Mouse (Mus musculus) MEL (cell line): ENCODE data around the gene Atp13a3. TPM values are rescaled to one million over a fixed set of nuclear protein-coding genes. Genes with fewer than 3 reads are reported as not detected.
"Not testable (repeated sequence)": the region's sequence is repeated elsewhere in the genome, so short reads cannot be mapped to it uniquely, and the experiment has no call there.

Experiments
- DNase-seq: peaks from one replicate; pipeline ENCODE4 v3.0.0; 2011; ENCODE audit warnings: low read depth, low spot score
- H3K27ac ChIP-seq: 2 replicates; pipeline ENCODE4 v1.5.1; 2012; ENCODE audit warnings: low read depth, mild to moderate bottlenecking, control low read depth, low read length, moderate library complexity; ENCODE audit not compliant: control insufficient read depth
- H3K27me3 ChIP-seq, 2 experiments: fragments of 150-350 bp in 1 of 2; sonication (generic) in 1 of 2; 2 replicates each; pipeline ENCODE4 v1.6.1; 2012; ENCODE audit warnings: low read length in 2 of 2, mild to moderate bottlenecking in 2 of 2, improper control_type of control experiment in 1 of 2, moderate library complexity in 1 of 2; ENCODE audit not compliant: insufficient read depth in 2 of 2, control insufficient read depth in 1 of 2
- H3K36me3 ChIP-seq, 2 experiments: 2 replicates each; pipeline ENCODE4 v1.6.1; 2012 to 2014; ENCODE audit warnings: low read length in 2 of 2, improper control_type of control experiment in 1 of 2, inconsistent platforms in 1 of 2, mild to moderate bottlenecking in 1 of 2; ENCODE audit not compliant: insufficient read depth in 2 of 2, control insufficient read depth in 1 of 2
- H3K4me1 ChIP-seq, 2 experiments: fragments of 150-350 bp in 1 of 2; sonication (generic) in 1 of 2; 2 replicates each; pipeline ENCODE4 v1.6.1; 2012; ENCODE audit warnings: low read length in 2 of 2, improper control_type of control experiment in 1 of 2, mild to moderate bottlenecking in 1 of 2; ENCODE audit not compliant: insufficient read depth in 2 of 2, control insufficient read depth in 1 of 2
- H3K4me3 ChIP-seq, 2 experiments: fragments of 150-350 bp in 1 of 2; sonication (generic) in 1 of 2; 2 replicates each; pipeline ENCODE4 v1.5.1; 2012; ENCODE audit warnings: low read depth in 2 of 2, low read length in 2 of 2, mild to moderate bottlenecking in 2 of 2, moderate library complexity in 2 of 2, control low read depth in 1 of 2, improper control_type of control experiment in 1 of 2; ENCODE audit not compliant: control insufficient read depth in 1 of 2, insufficient read depth in 1 of 2
- H3K79me2 ChIP-seq: 2 replicates; pipeline ENCODE4 v1.6.1; 2012; ENCODE audit warnings: mild to moderate bottlenecking, low read length, moderate library complexity; ENCODE audit not compliant: control insufficient read depth, poor library complexity, insufficient read depth
- H3K9ac ChIP-seq: 2 replicates; pipeline ENCODE4 v1.6.1; 2012; ENCODE audit warnings: low read depth, mild to moderate bottlenecking, control low read depth, low read length, moderate library complexity; ENCODE audit not compliant: control insufficient read depth, poor library complexity, severe bottlenecking
- H3K9me3 ChIP-seq: fragments of 150-350 bp; sonication (generic); replicated peaks from 2 replicates; pipeline ENCODE4 v1.6.1; 2012; ENCODE audit warnings: mild to moderate bottlenecking, low read length, improper control_type of control experiment, moderate library complexity; ENCODE audit not compliant: insufficient read depth
- CHD1 ChIP-seq: IDR thresholded peaks from 2 replicates; pipeline ENCODE4 v1.6.1; 2012; ENCODE audit warnings: low read depth, mild to moderate bottlenecking, inconsistent platforms, low read length, improper control_type of control experiment
- EP300 ChIP-seq, 2 experiments: IDR thresholded peaks; 2 replicates each; pipeline ENCODE4 v1.6.1; 2011; ENCODE audit warnings: improper control_type of control experiment in 2 of 2, low read length in 2 of 2, low read depth in 1 of 2, mild to moderate bottlenecking in 1 of 2
- JUND ChIP-seq: IDR thresholded peaks from 2 replicates; pipeline ENCODE4 v1.6.1; 2011; ENCODE audit warnings: low read depth, mild to moderate bottlenecking, improper control_type of control experiment, low read length
- MAX ChIP-seq: IDR thresholded peaks from 2 replicates; pipeline ENCODE4 v1.6.1; 2011; ENCODE audit warnings: low read length, improper control_type of control experiment
- MYB ChIP-seq: IDR thresholded peaks from 2 replicates; pipeline ENCODE4 v1.6.1; 2011; ENCODE audit warnings: mild to moderate bottlenecking, low read depth, low read length, improper control_type of control experiment
- MYC ChIP-seq: IDR thresholded peaks from 2 replicates; pipeline ENCODE4 v1.6.1; 2011; ENCODE audit warnings: low read depth, mild to moderate bottlenecking, low read length, improper control_type of control experiment, moderate library complexity
- NRF1 ChIP-seq: IDR thresholded peaks from 2 replicates; pipeline ENCODE4 v1.6.1; 2014; ENCODE audit warnings: low read depth, mild to moderate bottlenecking, inconsistent platforms, low read length, improper control_type of control experiment, moderate library complexity; ENCODE audit not compliant: poor library complexity, insufficient read depth, severe bottlenecking
- POLR2A ChIP-seq, 2 experiments: IDR thresholded peaks; 2 replicates each; pipeline ENCODE4 v1.6.1; 2011 to 2012; ENCODE audit warnings: low read length in 2 of 2, mild to moderate bottlenecking in 2 of 2, control low read depth in 1 of 2, improper control_type of control experiment in 1 of 2, low read depth in 1 of 2, moderate library complexity in 1 of 2; ENCODE audit not compliant: control insufficient read depth in 1 of 2, insufficient read depth in 1 of 2, poor library complexity in 1 of 2
- POLR2AphosphoS2 ChIP-seq: IDR thresholded peaks from 2 replicates; pipeline ENCODE4 v1.6.1; 2011; ENCODE audit warnings: low read length, improper control_type of control experiment
- RCOR1 ChIP-seq: IDR thresholded peaks from 2 replicates; pipeline ENCODE4 v1.6.1; 2012; ENCODE audit warnings: low read depth, mild to moderate bottlenecking, inconsistent platforms, low read length, improper control_type of control experiment
- SIN3A ChIP-seq: IDR thresholded peaks from 2 replicates; pipeline ENCODE4 v1.6.1; 2012; ENCODE audit warnings: low read length, improper control_type of control experiment, inconsistent platforms
- TBP ChIP-seq: IDR thresholded peaks from 2 replicates; pipeline ENCODE4 v1.8.0; 2011; ENCODE audit warnings: low read depth, low read length, improper control_type of control experiment
- ZKSCAN1 ChIP-seq: IDR thresholded peaks from 2 replicates; pipeline ENCODE4 v1.6.1; 2012; ENCODE audit warnings: low read depth, mild to moderate bottlenecking, inconsistent platforms, low read length, improper control_type of control experiment, moderate library complexity
- polyA plus RNA-seq, 2 experiments: library from polyadenylated mRNA; stranded (reverse) in 1 of 2; unstranded in 1 of 2; fragments of >175 nt in 1 of 2; fragments of >200 nt in 1 of 2; gene quantifications; 2 replicates each; pipeline versions ENCODE4 v1.2.1 to v1.2.4; 2012; ENCODE audit warnings: low replicate concordance in 2 of 2, low read depth in 1 of 2; ENCODE audit not compliant: insufficient read length in 2 of 2, insufficient read depth in 1 of 2, missing spikeins in 1 of 2
- total RNA-seq: library from RNA; depleted of rRNA; stranded (reverse); fragments of 300-350 nt; gene quantifications from 2 replicates; pipeline ENCODE4 v1.2.3, GENCODE M21; 2012

The Atp13a3 gene
- total and polyA plus RNA-seq, 3 experiments: 93.3 to 120 (median 117) TPM

DNA sequence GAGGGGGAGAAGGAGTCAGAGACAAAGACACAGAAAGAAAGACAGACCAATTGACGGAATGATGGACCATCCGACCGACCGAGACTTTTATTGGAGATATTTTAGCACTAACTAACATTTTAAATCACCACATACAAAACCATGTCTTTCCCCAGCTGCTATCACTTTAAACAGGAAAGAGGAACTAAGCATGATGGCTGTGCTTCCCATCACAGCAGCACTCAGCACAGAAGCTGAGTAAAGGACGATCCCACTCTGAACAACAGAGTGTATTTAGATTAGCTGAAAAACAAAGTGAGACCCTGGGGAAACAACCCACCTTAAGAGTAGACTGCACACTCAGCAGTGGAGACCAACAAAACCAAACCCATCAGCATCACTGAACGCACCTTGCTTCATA, 41.2 kb downstream of the Atp13a3 start:
- peaks cover 0 to 2% of the 10 kb centered on the region in 2 experiments; a peak in 2 of 4 replicates for H3K4me1 ChIP-seq
- no peak overlapping the region for H3K4me3 ChIP-seq
- TF ChIP-seq SIN3A: no peak
- TF ChIP-seq EP300 (IDR thresholded peaks at IDR 0.05; ENCODE audit: low read depth in 1 of 2, low read length in 2 of 2): no peak
- TF ChIP-seq NRF1: no peak
- TF ChIP-seq POLR2AphosphoS2: no peak
- no peak for TF ChIP-seq ZKSCAN1
- no peak for TF ChIP-seq CHD1
- TF ChIP-seq MYB: no peak
- no peak for TF ChIP-seq MAX
- TF ChIP-seq JUND: no peak
- H3K9ac ChIP-seq: no peak overlapping the region
- H3K79me2 ChIP-seq: peaks cover 35% of the 10 kb centered on the region
- peaks cover 40 to 63% of the 10 kb centered on the region in 2 experiments for H3K36me3 ChIP-seq
- H3K27me3 ChIP-seq: no peaks in the 10 kb centered on the region
- peak; percentile 72 for DNase-seq
- no peak overlapping the region for H3K27ac ChIP-seq
- H3K9me3 ChIP-seq: no peaks in the 10 kb centered on the region

DNA sequence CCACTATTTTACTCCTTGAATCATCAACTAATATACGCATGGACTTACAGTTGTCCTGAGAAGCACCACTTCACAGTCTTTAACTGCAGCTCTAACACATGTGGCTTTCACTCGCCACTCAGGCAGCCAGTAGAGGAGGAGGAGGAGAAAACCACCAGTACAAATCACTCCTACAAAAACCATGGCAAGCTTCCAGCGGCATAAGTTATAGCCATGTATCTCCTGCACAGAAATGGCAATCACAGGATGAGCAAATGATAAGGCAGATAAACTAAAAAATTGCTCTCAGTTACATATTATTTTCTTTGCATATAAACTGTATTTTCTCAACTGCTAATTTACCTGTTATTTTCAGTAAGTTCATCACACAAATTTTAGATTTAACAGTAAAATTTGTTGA, 43.2 kb downstream of the Atp13a3 start:
- no peak for DNase-seq
- no peak overlapping the region for H3K9ac ChIP-seq
- no peak overlapping the region for H3K4me3 ChIP-seq
- H3K27me3 ChIP-seq: no peaks in the 10 kb centered on the region
- TF ChIP-seq MYC: no peak
- peak; percentile 73 for TF ChIP-seq RCOR1
- TF ChIP-seq POLR2A (IDR thresholded peaks at IDR 0.05; ENCODE audit: control insufficient read depth in 1 of 2, insufficient read depth in 1 of 2, low read depth in 1 of 2, low read length in 2 of 2, poor library complexity in 1 of 2): no peak
- H3K4me1 ChIP-seq: peaks cover 0 to 2% of the 10 kb centered on the region in 2 experiments; a peak in 2 of 4 replicates
- no peaks in the 10 kb centered on the region for H3K9me3 ChIP-seq
- peaks cover 21% of the 10 kb centered on the region for H3K79me2 ChIP-seq
- H3K27ac ChIP-seq: no peak overlapping the region
- peaks cover 28 to 61% of the 10 kb centered on the region in 2 experiments for H3K36me3 ChIP-seq

DNA sequence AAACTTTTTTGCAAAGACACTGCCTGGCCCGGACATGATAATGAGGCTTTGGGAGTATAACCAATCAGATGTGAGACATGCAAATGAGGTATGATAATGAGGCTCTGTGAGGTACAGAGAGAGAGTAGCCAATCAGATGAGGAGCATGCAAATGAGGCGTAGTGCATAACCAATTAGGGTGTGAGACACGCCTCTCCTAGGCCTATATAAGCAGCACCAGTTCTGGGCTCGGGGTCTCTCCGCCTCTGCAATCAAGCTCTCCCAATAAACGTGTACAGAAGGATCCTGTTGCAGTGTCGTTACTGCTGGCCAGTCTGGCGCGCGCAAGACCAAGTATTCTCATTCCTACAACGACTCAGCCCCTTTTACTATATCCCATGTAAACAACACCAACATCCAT, 52.3 kb downstream of the Atp13a3 start:
- not testable (repeated sequence) for H3K79me2 ChIP-seq, H3K27ac ChIP-seq, H3K4me1 ChIP-seq, H3K27me3 ChIP-seq, H3K9me3 ChIP-seq, H3K9ac ChIP-seq
- H3K36me3 ChIP-seq: peaks cover 0 to 69% of the 10 kb centered on the region in 2 experiments; a peak in 3 of 4 replicates
- DNase-seq: peak; percentile 70
- TF ChIP-seq TBP (peak; percentile 79), MAX (0 out of 2 replicates have a peak, but pooled peaks have one; percentile 16), POLR2A (IDR thresholded peaks at IDR 0.05; ENCODE audit: control insufficient read depth in 1 of 2, insufficient read depth in 1 of 2, low read depth in 1 of 2, low read length in 2 of 2, poor library complexity in 1 of 2) (peak in 1 of 2 experiments; percentile 44; a peak in 1 of 4 replicates)
- TF ChIP-seq, all 39 proteins: peak for 3; not testable (repeated sequence) for 36
- H3K4me3 ChIP-seq: not testable (repeated sequence)
